Comparison of ENCODE assay signal across 15 mouse cellular contexts in the genomic region with DNA sequence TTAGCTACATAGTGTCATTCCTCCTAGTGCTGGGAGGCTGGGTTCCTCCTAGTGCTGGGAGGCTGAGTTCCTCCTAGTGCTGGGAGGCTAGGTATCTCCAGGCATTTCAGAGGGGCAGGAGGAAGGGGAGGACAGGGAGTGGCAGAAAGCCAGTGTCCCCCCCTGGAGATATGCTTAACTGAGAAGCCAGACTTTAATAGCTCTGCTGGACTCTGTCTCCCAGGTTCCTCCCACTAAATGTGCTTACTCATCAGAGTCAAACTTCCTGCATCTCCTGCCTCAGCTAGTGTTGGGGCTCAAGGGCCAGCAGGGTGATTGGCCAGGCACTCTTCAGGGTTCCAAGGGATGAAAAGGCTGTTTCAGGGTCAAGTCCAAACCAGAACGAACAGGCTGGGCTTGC. TPM values are rescaled to one million over a fixed set of nuclear protein-coding genes. Genes with fewer than 3 reads are reported as not detected.
A peak's percentile ranks its signal among the peaks of the same experiment; 100 is the strongest.
DNase-seq lines count a peak whose midpoint lies in the region; ATAC-seq and TF ChIP-seq lines count a peak whose summit lies in the region.
"Had no signal": no experiment of that assay in that cellular context is flagged by ENCODE, and none has a peak within 500 bp of the region (broad histone marks: within the 10 kb centered on the region; RNA-seq: fewer than 3 reads in every experiment).

No protein-coding gene starts in this region.

- H3K79me2 ChIP-seq in MEL (ENCODE audit: control insufficient read depth, insufficient read depth, low read length, poor library complexity), result no peaks in the 10 kb centered on the region; the same call in 1 of the 2 replicates

- no peak for DNase-seq in heart, postnatal 14 days
- peak; percentile 81 for DNase-seq in MEL (ENCODE audit: low read depth, low spot score)
- no peak for DNase-seq in heart, postnatal 0 days (ENCODE audit: low spot score)
- no peak for DNase-seq in thymus, postnatal 0 days (ENCODE audit: low spot score)
- DNase-seq in testis, postnatal 10 days (ENCODE audit: low spot score), result no peak
- no peak for DNase-seq in thymus, adult 2 months
- DNase-seq: lung, postnatal 10 days; right cerebral cortex, postnatal 25 days; thymus, postnatal 4 days had no signal

- H3K9ac ChIP-seq in heart, embryonic 12.5 days, result no peak overlapping the region
- H3K9ac ChIP-seq in MEL (ENCODE audit: control insufficient read depth, low read depth, low read length, poor library complexity, severe bottlenecking), result no peak overlapping the region
- no peak overlapping the region for H3K9ac ChIP-seq in heart, postnatal 0 days (replicated peaks; ENCODE audit: low read depth, low read length)
- no peak overlapping the region for H3K9ac ChIP-seq in liver, embryonic 12.5 days
- H3K9ac ChIP-seq: neural tube, embryonic 12.5 days had no signal

- no peak for TF ChIP-seq POLR2A in MEL (IDR thresholded peaks at IDR 0.05; ENCODE audit: control insufficient read depth in 1 of 2, insufficient read depth in 1 of 2, low read depth in 1 of 2, low read length in 2 of 2, poor library complexity in 1 of 2)
- no peak for TF ChIP-seq POLR2A in thymus, adult 2 months (IDR thresholded peaks at IDR 0.05; ENCODE audit: control insufficient read depth, extremely low read depth, insufficient read depth, low read length, poor library complexity)

- H3K4me3 ChIP-seq in heart, embryonic 12.5 days, result no peak overlapping the region
- H3K4me3 ChIP-seq in MEL (ENCODE audit: control insufficient read depth in 1 of 2, insufficient read depth in 1 of 2, low read depth in 2 of 2, low read length in 2 of 2), result no peak overlapping the region
- H3K4me3 ChIP-seq in heart, postnatal 0 days (ENCODE audit: low read depth, low read length), result no peak overlapping the region
- no peak overlapping the region for H3K4me3 ChIP-seq in liver, embryonic 12.5 days
- H3K4me3 ChIP-seq in thymus, adult 2 months (ENCODE audit: control insufficient read depth, insufficient read depth, low read length), result no peak overlapping the region
- H3K4me3 ChIP-seq: neural tube, embryonic 12.5 days had no signal

- ATAC-seq in heart, embryonic 12.5 days (ENCODE audit: insufficient number of reproducible peaks, low FRiP score), result no peak
- ATAC-seq in heart, postnatal 0 days (ENCODE audit: insufficient read depth, low read depth), result no peak; the same call in 1 of the 2 replicates
- no peak for ATAC-seq in liver, embryonic 12.5 days
- ATAC-seq: forebrain, embryonic 14.5 days had no signal

- no peak for TF ChIP-seq RAD21 in MEL (IDR thresholded peaks at IDR 0.05; ENCODE audit: low read depth, low read length)

- TF ChIP-seq EP300 in MEL (IDR thresholded peaks at IDR 0.05; ENCODE audit: low read depth in 1 of 2, low read length in 2 of 2), result peak; percentile 10 to 45; a peak in 3 of 4 replicates
- no peak for TF ChIP-seq EP300 in heart, postnatal 0 days (IDR thresholded peaks at IDR 0.05; ENCODE audit: low read depth)

- H3K9me3 ChIP-seq in heart, embryonic 12.5 days (replicated peaks), result peaks cover 5% of the 10 kb centered on the region
- no peaks in the 10 kb centered on the region for H3K9me3 ChIP-seq in MEL (replicated peaks; ENCODE audit: insufficient read depth, low read length)
- H3K9me3 ChIP-seq in heart, postnatal 0 days (replicated peaks; ENCODE audit: control insufficient read depth, low read length), result 0 out of 2 replicates have a peak, but pooled peaks cover 3% of the 10 kb centered on the region
- H3K9me3 ChIP-seq in liver, embryonic 12.5 days (replicated peaks), result peaks cover 10% of the 10 kb centered on the region

- intact Hi-C loops in heart, postnatal 14 days (cut with DNase I), result no loop called here

- no peak overlapping the region for H3K4me2 ChIP-seq in heart, embryonic 12.5 days
- no peak overlapping the region for H3K4me2 ChIP-seq in heart, postnatal 0 days (ENCODE audit: low read depth, low read length)
- no peak overlapping the region for H3K4me2 ChIP-seq in liver, embryonic 12.5 days
- H3K4me2 ChIP-seq: neural tube, embryonic 12.5 days had no signal

- H3K36me3 ChIP-seq in heart, embryonic 12.5 days, result no peaks in the 10 kb centered on the region
- H3K36me3 ChIP-seq in MEL (ENCODE audit: control insufficient read depth in 1 of 2, insufficient read depth in 2 of 2, low read length in 2 of 2), result peaks cover 0 to 12% of the 10 kb centered on the region in 2 experiments; a peak in 2 of 4 replicates
- H3K36me3 ChIP-seq in heart, postnatal 0 days (replicated peaks; ENCODE audit: control insufficient read depth, insufficient read depth, low read length), result no peaks in the 10 kb centered on the region
- no peaks in the 10 kb centered on the region for H3K36me3 ChIP-seq in liver, embryonic 12.5 days
- no peaks in the 10 kb centered on the region for H3K36me3 ChIP-seq in thymus, adult 2 months (ENCODE audit: control insufficient read depth, insufficient read depth, low read length)
- H3K36me3 ChIP-seq: neural tube, embryonic 12.5 days had no signal

- H3K27ac ChIP-seq in heart, embryonic 12.5 days (ENCODE audit: poor library complexity, severe bottlenecking), result peak overlapping the region; percentile 52
- peak overlapping the region; percentile 60 for H3K27ac ChIP-seq in MEL (ENCODE audit: control insufficient read depth, low read depth, low read length)
- H3K27ac ChIP-seq in heart, postnatal 0 days (ENCODE audit: low read depth), result peak overlapping the region; percentile 72
- H3K27ac ChIP-seq in liver, embryonic 12.5 days, result peak overlapping the region; percentile 67
- no peak overlapping the region for H3K27ac ChIP-seq in thymus, adult 2 months (ENCODE audit: control insufficient read depth, insufficient read depth, low read length)
- H3K27ac ChIP-seq: neural tube, embryonic 12.5 days had no signal

- 58% methylated on average over 1 of the region's 1 CpGs for WGBS in heart, embryonic 12.5 days
- WGBS in heart, postnatal 0 days, result 43% methylated on average over 1 of the region's 1 CpGs
- WGBS in liver, embryonic 12.5 days (ENCODE audit: insufficient replicate concordance), result 30% methylated on average over 1 of the region's 1 CpGs
- WGBS in thymus, adult 2 months, result 85% methylated on average over 1 of the region's 1 CpGs

- no peaks in the 10 kb centered on the region for H3K27me3 ChIP-seq in heart, embryonic 12.5 days (replicated peaks)
- no peaks in the 10 kb centered on the region for H3K27me3 ChIP-seq in MEL (ENCODE audit: control insufficient read depth in 1 of 2, insufficient read depth in 2 of 2, low read length in 2 of 2)
- H3K27me3 ChIP-seq in heart, postnatal 0 days (ENCODE audit: control insufficient read depth, insufficient read depth, low read length), result no peaks in the 10 kb centered on the region
- H3K27me3 ChIP-seq in liver, embryonic 12.5 days (replicated peaks), result no peaks in the 10 kb centered on the region
- no peaks in the 10 kb centered on the region for H3K27me3 ChIP-seq in thymus, adult 2 months (ENCODE audit: control insufficient read depth, insufficient read depth, low read length)
- H3K27me3 ChIP-seq: neural tube, embryonic 12.5 days had no signal

- TF ChIP-seq CTCF in MEL (IDR thresholded peaks at IDR 0.05 in 2 of 3, conservative IDR thresholded peaks at IDR 0.05 in 1 of 3; ENCODE audit: control insufficient read depth in 1 of 3, insufficient read depth in 1 of 3, low read depth in 2 of 3, low read length in 3 of 3, poor library complexity in 1 of 3, severe bottlenecking in 1 of 3), result no peak
- TF ChIP-seq CTCF in heart, postnatal 0 days (IDR thresholded peaks at IDR 0.05; ENCODE audit: low read depth), result no peak
- no peak for TF ChIP-seq CTCF in thymus, adult 2 months (IDR thresholded peaks at IDR 0.05; ENCODE audit: borderline replicate concordance, control insufficient read depth, extremely low read depth, insufficient read depth, low read length, poor library complexity)

- peaks cover 56% of the 10 kb centered on the region for H3K4me1 ChIP-seq in heart, embryonic 12.5 days (replicated peaks)
- peaks cover 8 to 23% of the 10 kb centered on the region in 2 experiments for H3K4me1 ChIP-seq in MEL (ENCODE audit: control insufficient read depth in 1 of 2, insufficient read depth in 2 of 2, low read length in 2 of 2)
- H3K4me1 ChIP-seq in heart, postnatal 0 days (ENCODE audit: control insufficient read depth, insufficient read depth), result peaks cover 19% of the 10 kb centered on the region
- H3K4me1 ChIP-seq in liver, embryonic 12.5 days, result peaks cover 57% of the 10 kb centered on the region
- H3K4me1 ChIP-seq in thymus, adult 2 months (replicated peaks; ENCODE audit: control insufficient read depth, insufficient read depth, low read length), result peaks cover 32% of the 10 kb centered on the region

RNA-seq across cellular contexts. Expression of a gene that starts 5.2 kb away (rescaled TPM):
- 1.7 and 3.0 TPM in 2 replicates for polyA plus RNA-seq in heart, embryonic 12.5 days (2016; fragmentation: Nextera tagmentation; extraction: Ambion mirVana)
- 1 to 10 TPM in 1 of 2 experiments, under 1 TPM in 1; 0.63 to 2.0 TPM for total RNA-seq in heart, postnatal 14 days (2021)
- total RNA-seq in MEL (2012; rRNA removed), result 0.29 TPM in 1 of 2 replicates, not detected in the other
- polyA plus RNA-seq in MEL (2012; ENCODE audit: insufficient read depth in 1 of 2, insufficient read length in 2 of 2, low read depth in 1 of 2, low replicate concordance in 2 of 2, missing spikeins in 1 of 2), result under 1 TPM in 1 of 2 experiments, not detected in 1; 0.40 TPM
- 3.6 and 6.6 TPM in 2 replicates for total RNA-seq in heart, postnatal 0 days (2014; rRNA removed; ENCODE audit: low replicate concordance)
- polyA plus RNA-seq in heart, postnatal 0 days (2015; fragmentation: Nextera tagmentation; extraction: Ambion mirVana), result 2.3 and 2.6 TPM in 2 replicates
- 0.55 and 0.79 TPM in 2 replicates for polyA plus RNA-seq in liver, embryonic 12.5 days (2016; fragmentation: Nextera tagmentation; extraction: Ambion mirVana)
- 1.6 and 1.9 TPM in 2 replicates for polyA plus RNA-seq in thymus, postnatal 0 days (2015; fragmentation: Nextera tagmentation; extraction: Ambion mirVana)
- 0.15 and 0.56 TPM in 2 replicates for polyA plus RNA-seq in thymus, adult 2 months (2012; rRNA removed)

RNA-seq across cellular contexts. Expression of a gene that starts 15.5 kb away (rescaled TPM):
- polyA plus RNA-seq in heart, embryonic 12.5 days (2016; fragmentation: Nextera tagmentation; extraction: Ambion mirVana), result 351 and 387 TPM in 2 replicates
- total RNA-seq in heart, postnatal 14 days (2021), result 100 to 1,000 TPM; 110 to 117 TPM
- total RNA-seq in MEL (2012; rRNA removed), result 100 and 150 TPM in 2 replicates
- polyA plus RNA-seq in MEL (2012; ENCODE audit: insufficient read depth in 1 of 2, insufficient read length in 2 of 2, low read depth in 1 of 2, low replicate concordance in 2 of 2, missing spikeins in 1 of 2), result 100 to 1,000 TPM; 332 to 581 TPM
- total RNA-seq in heart, postnatal 0 days (2014; rRNA removed; ENCODE audit: low replicate concordance), result 235 and 276 TPM in 2 replicates
- polyA plus RNA-seq in heart, postnatal 0 days (2015; fragmentation: Nextera tagmentation; extraction: Ambion mirVana), result 203 and 209 TPM in 2 replicates
- 177 and 178 TPM in 2 replicates for polyA plus RNA-seq in liver, embryonic 12.5 days (2016; fragmentation: Nextera tagmentation; extraction: Ambion mirVana)
- polyA plus RNA-seq in thymus, postnatal 0 days (2015; fragmentation: Nextera tagmentation; extraction: Ambion mirVana), result 151 and 180 TPM in 2 replicates
- polyA plus RNA-seq in thymus, adult 2 months (2012; rRNA removed), result 178 and 183 TPM in 2 replicates

RNA-seq across cellular contexts. Expression of a gene that starts 33.8 kb away (rescaled TPM):
- polyA plus RNA-seq in heart, embryonic 12.5 days (2016; fragmentation: Nextera tagmentation; extraction: Ambion mirVana), result 11.4 and 11.8 TPM in 2 replicates
- total RNA-seq in heart, postnatal 14 days (2021), result under 1 TPM; 0.49 to 0.76 TPM
- 0.12 and 0.13 TPM in 2 replicates for total RNA-seq in MEL (2012; rRNA removed)
- polyA plus RNA-seq in MEL (2012; ENCODE audit: insufficient read depth in 1 of 2, insufficient read length in 2 of 2, low read depth in 1 of 2, low replicate concordance in 2 of 2, missing spikeins in 1 of 2), result under 1 TPM in 1 of 2 experiments, not detected in 1; 0.38 TPM
- total RNA-seq in heart, postnatal 0 days (2014; rRNA removed; ENCODE audit: low replicate concordance), result 3.2 and 15.5 TPM in 2 replicates
- 0.75 and 0.78 TPM in 2 replicates for polyA plus RNA-seq in heart, postnatal 0 days (2015; fragmentation: Nextera tagmentation; extraction: Ambion mirVana)
- 3.9 and 4.2 TPM in 2 replicates for polyA plus RNA-seq in liver, embryonic 12.5 days (2016; fragmentation: Nextera tagmentation; extraction: Ambion mirVana)
- 2.4 and 2.5 TPM in 2 replicates for polyA plus RNA-seq in thymus, postnatal 0 days (2015; fragmentation: Nextera tagmentation; extraction: Ambion mirVana)
- polyA plus RNA-seq in thymus, adult 2 months (2012; rRNA removed), result 16.4 and 20.3 TPM in 2 replicates

RNA-seq across cellular contexts. Expression of a gene that starts 40.2 kb away (rescaled TPM):
- polyA plus RNA-seq in heart, embryonic 12.5 days (2016; fragmentation: Nextera tagmentation; extraction: Ambion mirVana), result 0.95 and 1.3 TPM in 2 replicates
- total RNA-seq in heart, postnatal 14 days (2021), result 1 to 10 TPM in 1 of 2 experiments, under 1 TPM in 1; 0.98 to 1.1 TPM
- 0.23 TPM in 1 of 2 replicates, not detected in the other for total RNA-seq in MEL (2012; rRNA removed)
- polyA plus RNA-seq in MEL (2012; ENCODE audit: insufficient read depth in 1 of 2, insufficient read length in 2 of 2, low read depth in 1 of 2, low replicate concordance in 2 of 2, missing spikeins in 1 of 2), result under 1 TPM in 1 of 2 experiments, not detected in 1; 0.38 TPM
- 1.9 and 5.8 TPM in 2 replicates for total RNA-seq in heart, postnatal 0 days (2014; rRNA removed; ENCODE audit: low replicate concordance)
- 1.6 and 2.0 TPM in 2 replicates for polyA plus RNA-seq in heart, postnatal 0 days (2015; fragmentation: Nextera tagmentation; extraction: Ambion mirVana)
- 1.1 and 1.3 TPM in 2 replicates for polyA plus RNA-seq in liver, embryonic 12.5 days (2016; fragmentation: Nextera tagmentation; extraction: Ambion mirVana)
- polyA plus RNA-seq in thymus, postnatal 0 days (2015; fragmentation: Nextera tagmentation; extraction: Ambion mirVana), result 1.2 and 1.4 TPM in 2 replicates
- 4.3 and 7.3 TPM in 2 replicates for polyA plus RNA-seq in thymus, adult 2 months (2012; rRNA removed)
- total RNA-seq: layer of hippocampus, postnatal 14 days had no signal

RNA-seq across cellular contexts. Expression of a gene that starts 40.3 kb away (rescaled TPM):
- 0.24 and 0.33 TPM in 2 replicates for polyA plus RNA-seq in heart, embryonic 12.5 days (2016; fragmentation: Nextera tagmentation; extraction: Ambion mirVana)
- total RNA-seq in heart, postnatal 14 days (2021), result under 1 TPM in 1 of 2 experiments, not detected in 1; 0.15 TPM
- total RNA-seq in MEL (2012; rRNA removed), result not detected in 2 replicates
- polyA plus RNA-seq in MEL (2012; ENCODE audit: insufficient read depth in 1 of 2, insufficient read length in 2 of 2, low read depth in 1 of 2, low replicate concordance in 2 of 2, missing spikeins in 1 of 2), result not detected
- total RNA-seq in heart, postnatal 0 days (2014; rRNA removed; ENCODE audit: low replicate concordance), result not detected in 2 replicates
- 0.12 and 0.19 TPM in 2 replicates for polyA plus RNA-seq in heart, postnatal 0 days (2015; fragmentation: Nextera tagmentation; extraction: Ambion mirVana)
- polyA plus RNA-seq in liver, embryonic 12.5 days (2016; fragmentation: Nextera tagmentation; extraction: Ambion mirVana), result not detected in 2 replicates
- 2.4 and 3.2 TPM in 2 replicates for polyA plus RNA-seq in thymus, postnatal 0 days (2015; fragmentation: Nextera tagmentation; extraction: Ambion mirVana)
- 1.8 and 1.9 TPM in 2 replicates for polyA plus RNA-seq in thymus, adult 2 months (2012; rRNA removed)
- polyA plus RNA-seq: hindbrain, embryonic 11.5 days had no signal
